Mouse (Mus musculus): ENCODE data around the gene Jun. TPM values are rescaled to one million over a fixed set of nuclear protein-coding genes. Genes with fewer than 3 reads are reported as not detected.

Gene Jun
- 10 to 100 TPM; 47.1 to 48.6 TPM for total RNA-seq (2021)
- long read RNA-seq, experiment 1, transcript Jun-201 (1 exons, 3,189 nt), result major isoform, 20 of 20 reads
- long read RNA-seq, experiment 1, partial matches to known transcripts, result 0 of 20 reads
- long read RNA-seq, experiment 1, other reads (novel, unspliced or antisense), result 0 of 20 reads
- long read RNA-seq, experiment 2, transcript Jun-201 (1 exons, 3,189 nt), result major isoform, 36 of 37 reads
- long read RNA-seq, experiment 2, partial matches to known transcripts, result 0 of 37 reads
- long read RNA-seq, experiment 2, other reads (novel, unspliced or antisense), result 1 of 37 reads

GRCm38 (mm10) chr4:95052025-95052899 lies at the start of gene Jun:
Jun (minus strand) TSS chr4:95052222.
- peak; percentile 100 for DNase-seq (ENCODE audit: low spot score in 2 of 2)
- intact Hi-C loops (cut with DNase I), result loop anchor here (2.0 to 5.0 kb wide), 4 partner anchors 109 to 819 kb away; partner anchors contain the start of gene Fggy

GRCm38 (mm10) chr4:95101684-95102083 lies 49.7 kb upstream of the Jun start:
- DNase-seq (ENCODE audit: low spot score in 2 of 2), result no peak
- intact Hi-C loops (cut with DNase I), result no loop called here

- no peak for DNase-seq (ENCODE audit: low spot score in 2 of 2)
- intact Hi-C loops (cut with DNase I), result no loop called here
Measured at GRCm38 (mm10) chr4:95100694-95101093, 48.7 kb upstream of the Jun start.

GRCm38 (mm10) chr4:95099373-95099772 lies 47.4 kb upstream of the Jun start:
- intact Hi-C loops (cut with DNase I), result no loop called here
- DNase-seq (ENCODE audit: low spot score in 2 of 2), result no peak

- intact Hi-C loops (cut with DNase I), result no loop called here
- DNase-seq (ENCODE audit: low spot score in 2 of 2), result no peak
Measured at GRCm38 (mm10) chr4:95098722-95099097, 46.7 kb upstream of the Jun start.

GRCm38 (mm10) chr4:95097942-95098721 lies 46.1 kb upstream of the Jun start:
- no peak for DNase-seq (ENCODE audit: low spot score in 2 of 2)
- intact Hi-C loops (cut with DNase I), result no loop called here

- intact Hi-C loops (cut with DNase I), result no loop called here
- DNase-seq (ENCODE audit: low spot score in 2 of 2), result no peak
Measured at GRCm38 (mm10) chr4:95096731-95097130, 44.7 kb upstream of the Jun start.

GRCm38 (mm10) chr4:95095911-95096310 lies 43.9 kb upstream of the Jun start:
- intact Hi-C loops (cut with DNase I), result no loop called here

GRCm38 (mm10) chr4:95095355-95095754 lies 43.3 kb upstream of the Jun start:
- no peak for DNase-seq (ENCODE audit: low spot score in 2 of 2)
- intact Hi-C loops (cut with DNase I), result no loop called here

More at GRCm38 (mm10) chr4:95095911-95096310, 43.9 kb upstream of the Jun start:
- DNase-seq (ENCODE audit: low spot score in 2 of 2), result no peak

- intact Hi-C loops (cut with DNase I), result no loop called here
- no peak for DNase-seq (ENCODE audit: low spot score in 2 of 2)
Measured at GRCm38 (mm10) chr4:95094700-95095113, 42.7 kb upstream of the Jun start.

- no peak for DNase-seq (ENCODE audit: low spot score in 2 of 2)
- intact Hi-C loops (cut with DNase I), result no loop called here
Measured at GRCm38 (mm10) chr4:95093615-95094014, 41.6 kb upstream of the Jun start.

- intact Hi-C loops (cut with DNase I), result no loop called here
- no peak for DNase-seq (ENCODE audit: low spot score in 2 of 2)
Measured at GRCm38 (mm10) chr4:95092516-95092915, 40.5 kb upstream of the Jun start.

- intact Hi-C loops (cut with DNase I), result no loop called here
- DNase-seq (ENCODE audit: low spot score in 2 of 2), result no peak
Measured at GRCm38 (mm10) chr4:95091536-95091935, 39.5 kb upstream of the Jun start.

- intact Hi-C loops (cut with DNase I), result no loop called here
- DNase-seq (ENCODE audit: low spot score in 2 of 2), result no peak
Measured at GRCm38 (mm10) chr4:95089968-95090367, 37.9 kb upstream of the Jun start.

GRCm38 (mm10) chr4:95089053-95089452 lies 37.0 kb upstream of the Jun start:
- no peak for DNase-seq (ENCODE audit: low spot score in 2 of 2)
- intact Hi-C loops (cut with DNase I), result no loop called here

GRCm38 (mm10) chr4:95083957-95084356 lies 31.9 kb upstream of the Jun start:
- DNase-seq (ENCODE audit: low spot score in 2 of 2), result no peak
- intact Hi-C loops (cut with DNase I), result no loop called here

- no peak for DNase-seq (ENCODE audit: low spot score in 2 of 2)
- intact Hi-C loops (cut with DNase I), result no loop called here
Measured at GRCm38 (mm10) chr4:95083191-95083729, 31.2 kb upstream of the Jun start.

GRCm38 (mm10) chr4:95082481-95083088 lies 30.6 kb upstream of the Jun start:
- intact Hi-C loops (cut with DNase I), result no loop called here
- no peak for DNase-seq (ENCODE audit: low spot score in 2 of 2)

GRCm38 (mm10) chr4:95081632-95082031 lies 29.6 kb upstream of the Jun start:
- no peak for DNase-seq (ENCODE audit: low spot score in 2 of 2)
- intact Hi-C loops (cut with DNase I), result no loop called here
